In the genomic region with DNA sequence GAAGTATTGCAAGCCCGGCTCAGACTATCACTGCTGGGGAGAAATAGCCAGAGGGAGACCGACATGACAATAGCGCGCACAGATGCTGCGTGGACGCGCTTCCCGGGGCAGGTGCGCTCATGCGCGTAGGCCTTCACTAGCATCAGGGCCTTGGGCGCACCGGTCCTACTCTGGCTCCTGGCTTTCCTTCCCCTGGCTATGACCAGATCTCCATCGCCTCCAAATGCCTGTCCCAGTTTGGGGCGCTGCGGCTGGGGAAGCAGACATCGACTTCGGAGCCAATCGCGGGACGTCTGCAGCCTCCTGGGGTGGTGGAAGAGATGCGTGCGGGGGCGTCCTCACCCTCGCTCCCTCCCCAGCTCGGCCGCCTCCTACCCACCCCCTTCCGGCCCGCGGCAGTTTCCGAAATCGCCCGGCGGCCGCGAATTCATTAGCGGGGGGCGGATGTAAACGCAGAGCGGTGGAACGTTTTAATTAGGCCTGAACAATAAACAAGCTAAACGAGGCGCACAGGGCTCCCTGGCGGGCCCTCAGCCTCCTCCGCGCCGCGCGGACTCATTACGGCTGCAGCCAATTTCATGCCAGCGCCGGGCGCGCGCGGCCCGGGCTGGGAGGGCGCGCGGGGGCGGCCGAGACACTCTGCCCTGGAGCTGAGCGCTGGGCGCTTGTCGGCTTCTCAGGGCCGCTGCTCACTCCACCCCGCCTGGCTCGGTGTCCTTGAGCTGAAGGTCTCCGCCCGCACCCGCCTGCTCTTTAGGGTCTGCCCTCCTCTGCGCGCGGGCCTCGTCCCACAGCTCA, we compare ENCODE assay signal across 8 mouse cellular contexts. TPM values are rescaled to one million over a fixed set of nuclear protein-coding genes. Genes with fewer than 3 reads are reported as not detected.
A peak's percentile ranks its signal among the peaks of the same experiment; 100 is the strongest.
DNase-seq lines count a peak whose midpoint lies in the region; ATAC-seq and TF ChIP-seq lines count a peak whose summit lies in the region.

No protein-coding gene starts in this region.

- peaks cover 48% of the 10 kb centered on the region for H3K27me3 ChIP-seq in C2C12 (ENCODE audit: control insufficient read depth, insufficient read depth, insufficient read length)
- H3K27me3 ChIP-seq in Patski: peaks cover 12% of the 10 kb centered on the region
- H3K27me3 ChIP-seq in kidney, embryonic 15.5 days: peaks cover 76% of the 10 kb centered on the region
- peaks cover 95% of the 10 kb centered on the region for H3K27me3 ChIP-seq in liver, embryonic 13.5 days
- peaks cover 26% of the 10 kb centered on the region for H3K27me3 ChIP-seq in thymus, adult 2 months (ENCODE audit: control insufficient read depth, insufficient read depth, low read length)

- WGBS in kidney, embryonic 15.5 days: under 1% methylated on average over 72 of the region's 75 CpGs
- WGBS in liver, embryonic 13.5 days (ENCODE audit: insufficient replicate concordance): 1% methylated on average over 75 of the region's 75 CpGs
- WGBS in thymus, adult 2 months: under 1% methylated on average over 75 of the region's 75 CpGs

- H3K27ac ChIP-seq in kidney, embryonic 15.5 days: peak overlapping the region; percentile 57
- H3K27ac ChIP-seq in liver, embryonic 13.5 days: no peak overlapping the region
- no peak overlapping the region for H3K27ac ChIP-seq in thymus, adult 2 months (ENCODE audit: control insufficient read depth, insufficient read depth, low read length)

- H3K9ac ChIP-seq in kidney, embryonic 15.5 days: peak overlapping the region; percentile 50
- H3K9ac ChIP-seq in liver, embryonic 13.5 days: no peak overlapping the region

- POLR2A ChIA-PET in Patski (lab: Charles Lee): interaction anchor here (0.7 kb wide), 1 partner anchor 24 kb away, joined by 6 read pairs; no protein-coding TSS in a partner anchor

- no peaks in the 10 kb centered on the region for H3K9me3 ChIP-seq in kidney, embryonic 15.5 days (replicated peaks)
- no peaks in the 10 kb centered on the region for H3K9me3 ChIP-seq in liver, embryonic 13.5 days (replicated peaks)

- peaks cover 60% of the 10 kb centered on the region for H3K4me1 ChIP-seq in kidney, embryonic 15.5 days
- no peaks in the 10 kb centered on the region for H3K4me1 ChIP-seq in liver, embryonic 13.5 days (replicated peaks)
- H3K4me1 ChIP-seq in thymus, adult 2 months (replicated peaks; ENCODE audit: control insufficient read depth, insufficient read depth, low read length): no peaks in the 10 kb centered on the region; the same call in 1 of the 2 replicates

- H3ac ChIP-seq in C2C12 (ENCODE audit: control insufficient read depth, insufficient read length, low read depth): peak overlapping the region; percentile 13

- no peak for TF ChIP-seq POLR2A in thymus, adult 2 months (IDR thresholded peaks at IDR 0.05; ENCODE audit: control insufficient read depth, extremely low read depth, insufficient read depth, low read length, poor library complexity)

- in situ Hi-C loops in Patski (cut with MboI; ENCODE audit: low pct_unique_long_range_greater_than_20kb): no loop called here

- H3K36me3 ChIP-seq in C2C12 (ENCODE audit: control insufficient read depth, insufficient read depth): no peaks in the 10 kb centered on the region
- H3K36me3 ChIP-seq in kidney, embryonic 15.5 days: no peaks in the 10 kb centered on the region
- H3K36me3 ChIP-seq in liver, embryonic 13.5 days: no peaks in the 10 kb centered on the region
- no peaks in the 10 kb centered on the region for H3K36me3 ChIP-seq in thymus, adult 2 months (ENCODE audit: control insufficient read depth, insufficient read depth, low read length)

- no peaks in the 10 kb centered on the region for H3K79me3 ChIP-seq in C2C12 (ENCODE audit: low read depth)

- H3K4me2 ChIP-seq in kidney, embryonic 15.5 days: peak overlapping the region; percentile 94
- peak overlapping the region; percentile 52 for H3K4me2 ChIP-seq in liver, embryonic 13.5 days

- DNase-seq in Patski (ENCODE audit: low read depth, low spot score): no peak
- peak; percentile 70 for DNase-seq in embryo, embryonic 10 days (ENCODE audit: low spot score)
- peak; percentile 41 to 52 for DNase-seq in gastrocnemius, postnatal 4 days (ENCODE audit: low spot score in 2 of 2)
- no peak for DNase-seq in liver, embryonic 13.5 days
- peak; percentile 84 for DNase-seq in ovary, postnatal 36 days (ENCODE audit: low spot score)
- no peak for DNase-seq in thymus, adult 2 months

- TF ChIP-seq CTCF in C2C12 (IDR thresholded peaks at IDR 0.05; ENCODE audit: control insufficient read depth, insufficient read depth, insufficient read length): no peak
- no peak for TF ChIP-seq CTCF in Patski (IDR thresholded peaks at IDR 0.05)
- TF ChIP-seq CTCF in thymus, adult 2 months (IDR thresholded peaks at IDR 0.05; ENCODE audit: borderline replicate concordance, control insufficient read depth, extremely low read depth, insufficient read depth, low read length, poor library complexity): no peak

- H3K79me2 ChIP-seq in C2C12 (ENCODE audit: control insufficient read depth, insufficient read depth): no peaks in the 10 kb centered on the region

- CTCF ChIA-PET in Patski (lab: Charles Lee): interaction anchor here (1.1 kb wide), 1 partner anchor 57 kb away, joined by 3 read pairs; no protein-coding TSS in a partner anchor

- no peak overlapping the region for H3K4me3 ChIP-seq in C2C12 (ENCODE audit: insufficient read depth, poor library complexity, severe bottlenecking)
- H3K4me3 ChIP-seq in kidney, embryonic 15.5 days (replicated peaks): peak overlapping the region; percentile 53
- H3K4me3 ChIP-seq in liver, embryonic 13.5 days (replicated peaks): peak overlapping the region; percentile 36
- no peak overlapping the region for H3K4me3 ChIP-seq in thymus, adult 2 months (ENCODE audit: control insufficient read depth, insufficient read depth, low read length)

- ATAC-seq in Patski: peak; percentile 29
- ATAC-seq in kidney, embryonic 15.5 days (replicated peaks; ENCODE audit: low FRiP score): peak; percentile 64
- ATAC-seq in liver, embryonic 13.5 days (ENCODE audit: low read depth): no peak

TF ChIP-seq in C2C12, 6 proteins besides CTCF, POLR2A, EP300 and RAD21:
- TF ChIP-seq MYOD1 (IDR thresholded peaks at IDR 0.05; ENCODE audit: control insufficient read depth, insufficient read length, low read depth) (no peak), MAX (IDR thresholded peaks at IDR 0.05) (no peak), CEBPB (IDR thresholded peaks at IDR 0.05; ENCODE audit: low read depth) (no peak), FOSL1 (IDR thresholded peaks at IDR 0.05; ENCODE audit: insufficient read depth, low read length, poor library complexity, severe bottlenecking) (no peak), USF1 (IDR thresholded peaks at IDR 0.05; ENCODE audit: low read depth) (no peak)

RNA-seq across cellular contexts. Expression of gene Calcoco1, which starts 24.7 kb away (rescaled TPM):
- 25.7 TPM for polyA plus RNA-seq in C2C12 (2012; fragmentation: generic; extraction: Trizol)
- 154 TPM for polyA plus RNA-seq in Patski (2021)
- total RNA-seq in gastrocnemius, postnatal 4 days (2021): 10 to 100 TPM; 60.8 to 67.8 TPM
- polyA plus RNA-seq in kidney, embryonic 15.5 days (2015; fragmentation: Nextera tagmentation; extraction: Ambion mirVana): 47.0 and 51.4 TPM in 2 replicates
- polyA plus RNA-seq in liver, embryonic 13.5 days (2015; fragmentation: Nextera tagmentation; extraction: Ambion mirVana): 9.0 and 11.3 TPM in 2 replicates
- 74.7 and 77.5 TPM in 2 replicates for polyA plus RNA-seq in thymus, adult 2 months (2012; rRNA removed)

Comparison
In these comparisons a context has a peak if more than half of its experiments do, and no peak if none do; other contexts are left out.
1. H3K4me3 ChIP-seq: peak in kidney, embryonic 15.5 days (single experiment) and liver, embryonic 13.5 days (single experiment); none in C2C12 (single experiment) and thymus, adult 2 months (single experiment).
2. DNase-seq: peak in embryo, embryonic 10 days (single experiment), gastrocnemius, postnatal 4 days (2 of 2) and ovary, postnatal 36 days (single experiment); none in Patski (single experiment), liver, embryonic 13.5 days (single experiment) and thymus, adult 2 months (single experiment).